Mouse (Mus musculus) lung, embryonic 16.5 days (tissue): ENCODE measurements around the gene U90926. TPM values are rescaled to one million over a fixed set of nuclear protein-coding genes. Genes with fewer than 3 reads are reported as not detected.

Source experiments
- ATAC-seq: fragments of 200-750 bp; cut with Nextera tagmentation; 2 replicates; pipeline ENCODE4 v1.8.0; 2017; ENCODE audit warnings: low read depth, mild to moderate bottlenecking, moderate library complexity
- H3K27ac ChIP-seq: fragments of 300-500 bp; sonication (generic); 2 replicates; pipeline ENCODE4 v1.5.1; 2014; ENCODE audit warnings: mild to moderate bottlenecking, control low read depth, low read length
- H3K27me3 ChIP-seq: fragments of 300-500 bp; sonication (generic); 2 replicates; pipeline ENCODE4 v1.6.1; 2014; ENCODE audit warnings: low read depth, low read length, mixed read lengths; ENCODE audit not compliant: control insufficient read depth, insufficient read depth
- H3K36me3 ChIP-seq: fragments of 300-500 bp; sonication (generic); 2 replicates; pipeline ENCODE4 v1.6.1; 2014; ENCODE audit warnings: low read length; ENCODE audit not compliant: control insufficient read depth, insufficient read depth
- H3K4me1 ChIP-seq: fragments of 300-500 bp; sonication (generic); replicated peaks from 2 replicates; pipeline ENCODE4 v1.6.1; 2014; ENCODE audit warnings: low read length, mixed read lengths; ENCODE audit not compliant: control insufficient read depth, insufficient read depth
- H3K4me2 ChIP-seq: fragments of 300-500 bp; sonication (generic); 2 replicates; pipeline ENCODE4 v1.6.1; 2014; ENCODE audit warnings: low read depth, low read length, control low read depth
- H3K4me3 ChIP-seq: fragments of 300-500 bp; sonication (generic); 2 replicates; pipeline ENCODE4 v1.5.1; 2014; ENCODE audit warnings: mild to moderate bottlenecking, low read length, control low read depth
- H3K9ac ChIP-seq: fragments of 300-500 bp; sonication (generic); 2 replicates; pipeline ENCODE4 v1.6.1; 2014; ENCODE audit warnings: low read length, control low read depth
- H3K9me3 ChIP-seq: fragments of 300-500 bp; sonication (generic); 2 replicates; pipeline ENCODE4 v1.6.1; 2016; ENCODE audit warnings: low read length; ENCODE audit not compliant: control insufficient read depth
- WGBS: fragments of 180-500 bp; shearing (Covaris S2); extraction: QIAGEN DNeasy Blood & Tissue Kit; methylation state at CpG from one replicate; pipeline ENCODE4 v1.1.7; 2014; 5-methylcytosine and 5-hydroxymethylcytosine counted together
- polyA plus RNA-seq: library from polyadenylated mRNA; unstranded; fragments of >200 nt; fragmentation: Nextera tagmentation; extraction: Ambion mirVana; gene quantifications from 2 replicates; pipeline ENCODE4 v1.2.1, GENCODE M21; 2015

U90926 gene
- polyA plus RNA-seq, 1 experiment from 2014 or later: not detected

DNA sequence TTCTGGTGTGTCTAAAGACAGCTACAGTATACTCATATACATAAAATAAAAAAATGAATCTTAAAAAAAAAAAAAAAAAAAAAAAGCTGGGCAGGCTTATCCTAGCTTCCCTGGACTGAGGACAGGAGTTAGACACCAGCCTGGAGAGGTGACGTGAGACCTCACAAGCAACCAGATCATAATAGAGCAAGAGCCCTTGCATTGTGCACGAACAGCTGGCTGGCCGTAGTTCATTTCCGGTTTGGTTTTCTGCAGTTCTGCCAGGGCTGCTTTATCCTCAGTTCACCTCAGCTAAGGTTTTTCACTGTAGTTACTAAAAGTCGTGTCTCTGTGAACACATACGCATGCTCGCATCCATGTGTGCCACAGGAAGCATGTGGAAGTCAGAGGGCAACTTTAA lies 12.6 kb upstream of the U90926 start:
- ATAC-seq: no peak
- Histone ChIP-seq H3K4me2 (no peak overlapping the region), H3K27me3 (no peaks in the 10 kb centered on the region), H3K9ac (no peak overlapping the region), H3K9me3 (no peaks in the 10 kb centered on the region), H3K4me3 (no peak overlapping the region), H3K36me3 (no peaks in the 10 kb centered on the region), H3K4me1 (no peaks in the 10 kb centered on the region), H3K27ac (no peak overlapping the region)
- WGBS: 72% methylated on average over 7 of the region's 7 CpGs

DNA sequence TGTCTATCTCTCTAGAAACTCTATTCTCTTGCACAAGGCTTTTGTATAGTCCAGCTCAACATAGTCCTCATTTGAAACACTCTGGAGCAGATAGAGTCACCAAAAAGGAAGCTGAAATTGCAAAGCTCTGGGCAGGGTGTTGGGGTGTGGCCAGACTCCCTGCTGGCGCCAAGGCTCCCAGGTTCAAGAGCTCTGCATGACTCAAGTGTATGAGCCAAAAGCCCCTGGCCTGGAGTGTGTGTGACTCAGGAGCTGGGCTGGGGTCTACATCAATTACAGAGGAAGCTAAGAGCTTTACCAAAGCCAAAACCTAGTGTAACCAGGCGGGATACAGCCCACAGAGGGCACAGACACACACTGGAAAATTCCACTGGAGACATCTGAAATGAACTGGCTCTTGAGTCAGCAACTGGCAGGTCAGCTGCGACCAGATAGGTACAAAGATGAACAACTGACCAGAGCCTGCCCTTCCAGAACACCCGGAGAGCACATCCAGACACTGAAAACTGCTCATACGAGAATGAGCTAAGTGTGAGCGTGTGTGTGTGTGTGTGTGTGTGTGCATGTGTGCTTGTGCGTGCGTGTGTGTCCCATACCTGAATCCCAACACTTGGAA lies 5.2 kb upstream of the U90926 start:
- Histone ChIP-seq H3K4me1 (no peaks in the 10 kb centered on the region), H3K4me2 (no peak overlapping the region), H3K27me3 (no peaks in the 10 kb centered on the region), H3K4me3 (no peak overlapping the region), H3K36me3 (no peaks in the 10 kb centered on the region), H3K27ac (no peak overlapping the region), H3K9me3 (no peaks in the 10 kb centered on the region), H3K9ac (no peak overlapping the region)
- peak; percentile 51; the same call in 1 of the 2 replicates for ATAC-seq
- 80% methylated on average over 8 of the region's 8 CpGs for WGBS

DNA sequence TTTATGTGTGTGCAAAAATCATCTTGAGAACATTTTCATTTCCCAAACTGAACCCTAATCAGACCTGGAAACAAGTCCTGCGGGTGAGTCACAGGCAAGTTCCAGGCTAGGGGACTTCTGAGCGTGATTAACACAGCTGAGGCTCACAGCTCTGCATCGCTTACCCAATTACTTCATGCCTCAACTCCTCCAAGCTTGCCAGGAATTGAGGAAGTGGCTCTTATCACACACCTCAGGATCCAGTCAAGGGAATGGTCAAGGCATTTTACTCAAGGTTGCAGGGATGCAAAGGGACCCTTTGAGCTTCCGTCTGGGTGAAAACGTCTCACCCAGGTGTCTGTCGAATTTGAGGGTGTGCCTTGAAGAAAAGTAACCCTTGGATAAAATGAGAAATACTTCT lies 4.6 kb upstream of the U90926 start:
- Histone ChIP-seq H3K36me3 (no peaks in the 10 kb centered on the region), H3K4me2 (no peak overlapping the region), H3K4me1 (no peaks in the 10 kb centered on the region), H3K9ac (no peak overlapping the region), H3K9me3 (no peaks in the 10 kb centered on the region), H3K27ac (no peak overlapping the region), H3K27me3 (no peaks in the 10 kb centered on the region), H3K4me3 (no peak overlapping the region)
- ATAC-seq: no peak
- WGBS: 54% methylated on average over 6 of the region's 6 CpGs

DNA sequence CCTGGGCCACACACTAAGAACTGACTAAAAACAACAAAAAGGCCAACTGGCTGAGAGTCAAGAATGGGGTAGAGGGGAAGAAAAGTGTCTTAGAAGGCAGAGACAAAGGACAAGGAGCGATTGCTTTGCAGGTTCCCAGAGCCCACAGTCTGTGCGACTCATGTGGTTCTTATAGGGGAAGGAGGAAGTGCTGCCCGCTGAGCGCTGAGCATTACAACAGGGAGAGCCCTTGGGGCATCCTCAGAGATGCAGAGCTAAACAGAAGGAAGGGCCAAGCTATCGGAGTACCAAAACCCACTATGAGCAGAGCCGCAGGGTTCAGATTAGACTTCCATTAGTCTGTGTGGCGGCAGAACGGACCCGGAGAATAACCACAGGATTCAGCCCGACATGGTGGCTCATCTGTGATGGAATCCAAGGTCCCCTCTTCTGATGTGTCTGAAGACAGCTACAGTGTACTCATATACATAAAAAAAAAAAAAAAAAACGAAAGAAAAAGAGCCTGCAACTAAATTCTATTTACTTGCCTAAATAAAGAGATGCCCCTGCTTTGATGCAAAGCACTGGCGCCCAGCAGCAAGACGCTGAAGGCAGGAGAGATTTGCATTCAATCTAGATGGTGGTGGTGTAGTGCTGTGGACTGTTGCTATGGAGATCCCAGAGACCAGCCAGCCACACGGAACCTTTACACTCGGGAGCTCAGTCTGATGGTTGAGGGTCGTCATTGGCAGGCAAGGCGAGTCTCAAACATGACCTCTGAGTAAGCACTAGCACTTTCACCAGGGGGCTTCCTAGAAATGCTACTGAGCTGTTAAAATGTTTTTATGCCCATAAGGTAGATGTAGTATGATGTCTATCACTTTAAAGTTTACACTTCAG lies 3.9 kb upstream of the U90926 start:
- H3K4me1 ChIP-seq: no peaks in the 10 kb centered on the region
- no peaks in the 10 kb centered on the region for H3K9me3 ChIP-seq
- H3K36me3 ChIP-seq: no peaks in the 10 kb centered on the region
- WGBS: 55% methylated on average over 17 of the region's 17 CpGs
- H3K27me3 ChIP-seq: no peaks in the 10 kb centered on the region
- no peak overlapping the region for H3K27ac ChIP-seq
- no peak for ATAC-seq
- H3K4me3 ChIP-seq: no peak overlapping the region
- H3K9ac ChIP-seq: no peak overlapping the region
- H3K4me2 ChIP-seq: no peak overlapping the region

DNA sequence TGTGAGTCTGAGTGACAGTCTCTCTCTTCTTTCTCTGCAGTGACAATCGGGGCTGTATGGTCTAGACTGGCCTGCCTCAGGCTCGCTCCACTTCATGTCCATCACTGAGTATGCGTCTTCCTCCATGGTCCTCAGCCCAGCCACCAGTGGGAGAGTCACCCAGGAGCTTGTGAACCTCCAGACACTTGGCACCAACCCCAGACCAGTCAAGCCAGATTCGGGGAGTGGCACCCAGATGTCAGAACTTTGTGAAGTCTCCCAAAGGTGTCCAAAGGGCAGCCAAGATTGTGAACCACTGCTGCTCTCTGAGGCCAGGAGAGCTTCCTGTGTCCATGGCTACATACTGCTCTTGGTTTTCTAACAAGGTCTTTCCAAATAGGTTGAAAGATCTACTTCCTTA lies 3.0 kb downstream of the U90926 start:
- H3K4me3 ChIP-seq: no peak overlapping the region
- WGBS: 82% methylated on average over 4 of the region's 4 CpGs

DNA sequence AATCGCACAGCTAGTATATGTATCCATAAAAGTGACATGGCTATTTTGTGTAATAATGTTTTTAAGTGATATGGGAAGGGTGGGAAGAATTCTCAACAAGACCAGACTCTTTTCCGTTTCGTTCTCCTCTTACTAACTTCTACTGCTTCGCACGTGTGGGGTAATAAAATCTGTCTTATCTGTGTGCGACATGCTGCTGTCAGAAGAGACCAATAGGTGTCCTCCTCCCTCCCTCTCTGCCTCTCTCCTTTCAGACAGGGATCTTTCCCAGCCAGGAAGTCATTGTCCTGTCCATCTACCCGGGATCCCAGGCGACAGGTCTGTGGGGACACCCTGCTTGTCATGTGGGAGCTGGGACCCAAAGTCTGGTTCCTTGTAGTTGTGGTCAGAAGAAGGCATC lies 5.0 kb downstream of the U90926 start:
- WGBS: 72% methylated on average over 8 of the region's 8 CpGs
- no peak overlapping the region for H3K4me2 ChIP-seq
- no peak overlapping the region for H3K4me3 ChIP-seq
- no peak for ATAC-seq
- H3K9me3 ChIP-seq: no peaks in the 10 kb centered on the region
- no peaks in the 10 kb centered on the region for H3K27me3 ChIP-seq
- no peak overlapping the region for H3K27ac ChIP-seq
- H3K9ac ChIP-seq: no peak overlapping the region
- no peaks in the 10 kb centered on the region for H3K4me1 ChIP-seq
- no peaks in the 10 kb centered on the region for H3K36me3 ChIP-seq

More for the DNA sequence above, 3.0 kb downstream of the U90926 start:
- Histone ChIP-seq H3K4me2 (no peak overlapping the region), H3K27me3 (no peaks in the 10 kb centered on the region), H3K4me1 (no peaks in the 10 kb centered on the region), H3K9me3 (no peaks in the 10 kb centered on the region), H3K9ac (no peak overlapping the region), H3K27ac (no peak overlapping the region), H3K36me3 (no peaks in the 10 kb centered on the region)
- no peak for ATAC-seq

DNA sequence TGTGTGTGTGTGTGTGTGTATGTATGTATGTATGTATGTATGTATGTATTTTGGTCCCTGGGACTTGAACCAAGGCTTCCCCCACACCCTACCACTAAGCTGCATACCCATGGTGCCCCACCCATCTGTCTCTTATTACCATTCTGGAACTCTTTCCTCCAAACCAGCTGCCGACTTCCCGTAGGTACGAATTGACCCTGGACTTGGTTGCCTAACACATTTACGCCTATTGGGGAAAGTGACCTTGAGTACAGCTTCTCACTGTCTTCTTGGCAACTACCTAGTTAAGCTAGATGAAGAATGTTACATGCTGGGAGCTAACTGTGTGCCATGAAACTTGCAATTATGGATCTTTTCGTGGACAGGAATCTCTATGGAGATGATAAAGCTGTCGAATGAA lies 9.1 kb downstream of the U90926 start:
- Histone ChIP-seq H3K9ac (no peak overlapping the region), H3K4me2 (no peak overlapping the region), H3K9me3 (no peaks in the 10 kb centered on the region), H3K4me3 (no peak overlapping the region), H3K27me3 (no peaks in the 10 kb centered on the region), H3K27ac (no peak overlapping the region), H3K4me1 (no peaks in the 10 kb centered on the region), H3K36me3 (peaks cover 18% of the 10 kb centered on the region)
- 91% methylated on average over 6 of the region's 6 CpGs for WGBS
- ATAC-seq: no peak

DNA sequence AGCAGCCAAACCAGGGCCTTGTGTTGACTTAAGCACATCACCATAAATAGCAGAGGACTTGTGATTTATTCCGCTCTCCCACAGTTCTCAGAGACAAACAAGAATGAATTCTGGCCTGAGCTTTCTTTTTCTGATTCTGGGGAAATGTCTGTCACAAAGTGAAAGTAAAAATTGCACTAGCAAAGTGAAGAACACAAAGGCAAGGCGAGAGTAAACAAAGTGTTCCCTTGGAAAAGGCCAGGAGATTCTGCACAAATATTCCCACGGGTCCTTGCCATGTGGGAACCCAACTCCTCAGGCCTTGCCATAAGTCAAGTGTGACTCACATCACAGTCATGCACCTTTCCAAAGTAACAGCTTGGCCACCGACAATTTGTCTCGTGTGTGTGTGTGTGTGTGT lies 9.5 kb downstream of the U90926 start:
- peaks cover 19% of the 10 kb centered on the region for H3K36me3 ChIP-seq
- no peaks in the 10 kb centered on the region for H3K4me1 ChIP-seq
- no peak overlapping the region for H3K4me3 ChIP-seq
- WGBS: 88% methylated on average over 4 of the region's 5 CpGs
- ATAC-seq: no peak
- H3K9ac ChIP-seq: no peak overlapping the region
- H3K9me3 ChIP-seq: no peaks in the 10 kb centered on the region
- no peak overlapping the region for H3K27ac ChIP-seq
- no peaks in the 10 kb centered on the region for H3K27me3 ChIP-seq
- H3K4me2 ChIP-seq: no peak overlapping the region

DNA sequence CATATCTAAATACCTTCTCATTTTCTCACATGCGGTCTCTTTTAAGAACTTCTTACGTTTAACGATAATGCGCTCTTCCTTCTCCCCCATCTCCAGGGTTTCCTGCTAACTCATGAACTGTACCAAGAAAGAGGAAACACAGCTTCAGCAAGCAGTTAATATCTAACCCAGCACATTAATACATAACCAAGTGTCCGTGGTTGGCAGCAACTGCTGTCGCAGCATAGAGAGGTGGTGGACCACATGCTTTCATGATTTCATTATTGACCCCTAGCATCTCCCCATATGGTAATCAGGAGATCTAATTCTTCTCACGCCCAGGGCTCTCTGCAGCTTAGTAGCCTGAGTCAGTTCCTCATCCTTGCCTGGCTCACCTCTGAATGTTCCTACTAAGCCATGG lies 10.0 kb downstream of the U90926 start:
- no peaks in the 10 kb centered on the region for H3K27me3 ChIP-seq
- no peaks in the 10 kb centered on the region for H3K4me1 ChIP-seq
- H3K4me2 ChIP-seq: no peak overlapping the region
- ATAC-seq: no peak
- no peak overlapping the region for H3K27ac ChIP-seq
- no peaks in the 10 kb centered on the region for H3K9me3 ChIP-seq
- 78% methylated on average over 7 of the region's 7 CpGs for WGBS
- no peak overlapping the region for H3K9ac ChIP-seq
- H3K4me3 ChIP-seq: no peak overlapping the region
- peaks cover 19% of the 10 kb centered on the region for H3K36me3 ChIP-seq
